Mouse (Mus musculus): ENCODE results near the gene Acss3. TPM values are rescaled to one million over a fixed set of nuclear protein-coding genes. Genes with fewer than 3 reads are reported as not detected.

The Acss3 gene
- polyA plus RNA-seq, 1 experiment = 0.06 TPM

- Histone ChIP-seq H3K36me3 (ENCODE audit: control insufficient read depth, insufficient read depth, low read length) (no peaks in the 10 kb centered on the region), H3K4me1 (ENCODE audit: control insufficient read depth, insufficient read depth, insufficient read length, low read length) (no peaks in the 10 kb centered on the region), H3K27me3 (ENCODE audit: control insufficient read depth, insufficient read depth, low read length) (no peaks in the 10 kb centered on the region), H3K4me3 (ENCODE audit: low read depth, low read length) (no peak overlapping the region), H3K27ac (ENCODE audit: insufficient read depth, low read depth, low read length) (no peak overlapping the region)
- TF ChIP-seq POLR2A (IDR thresholded peaks at IDR 0.05; ENCODE audit: low read depth, low read length) (no peak), CTCF (IDR thresholded peaks at IDR 0.05; ENCODE audit: extremely low read depth, insufficient read length, insufficient replicate concordance, low read depth, low read length) (no peak)
- 80% methylated on average over 5 of the region's 5 CpGs for WGBS
Measured at GRCm38 (mm10) chr10:107021118-107021517, 102.3 kb downstream of the Acss3 start.

GRCm38 (mm10) chr10:107011142-107011541 is 112.3 kb downstream of the Acss3 start:
- Histone ChIP-seq H3K4me3 (ENCODE audit: low read depth, low read length) (no peak overlapping the region), H3K4me1 (ENCODE audit: control insufficient read depth, insufficient read depth, insufficient read length, low read length) (no peaks in the 10 kb centered on the region), H3K27me3 (ENCODE audit: control insufficient read depth, insufficient read depth, low read length) (no peaks in the 10 kb centered on the region), H3K27ac (ENCODE audit: insufficient read depth, low read depth, low read length) (no peak overlapping the region), H3K36me3 (ENCODE audit: control insufficient read depth, insufficient read depth, low read length) (no peaks in the 10 kb centered on the region)
- TF ChIP-seq CTCF (IDR thresholded peaks at IDR 0.05; ENCODE audit: extremely low read depth, insufficient read length, insufficient replicate concordance, low read depth, low read length) (no peak), POLR2A (IDR thresholded peaks at IDR 0.05; ENCODE audit: low read depth, low read length) (no peak)
- WGBS = 79% methylated on average over 2 of the region's 2 CpGs

GRCm38 (mm10) chr10:106998052-106998625 is 125.3 kb downstream of the Acss3 start:
- H3K27me3 ChIP-seq (ENCODE audit: control insufficient read depth, insufficient read depth, low read length) = no peaks in the 10 kb centered on the region
- 80% methylated on average over 2 of the region's 2 CpGs for WGBS
- no peaks in the 10 kb centered on the region for H3K4me1 ChIP-seq (ENCODE audit: control insufficient read depth, insufficient read depth, insufficient read length, low read length)
- no peak overlapping the region for H3K4me3 ChIP-seq (ENCODE audit: low read depth, low read length)
- no peaks in the 10 kb centered on the region for H3K36me3 ChIP-seq (ENCODE audit: control insufficient read depth, insufficient read depth, low read length)
- TF ChIP-seq CTCF (IDR thresholded peaks at IDR 0.05; ENCODE audit: extremely low read depth, insufficient read length, insufficient replicate concordance, low read depth, low read length) (no peak), POLR2A (IDR thresholded peaks at IDR 0.05; ENCODE audit: low read depth, low read length) (no peak)
- H3K27ac ChIP-seq (ENCODE audit: insufficient read depth, low read depth, low read length) = no peak overlapping the region

- no peak overlapping the region for H3K4me3 ChIP-seq (ENCODE audit: low read depth, low read length)
- no peaks in the 10 kb centered on the region for H3K4me1 ChIP-seq (ENCODE audit: control insufficient read depth, insufficient read depth, insufficient read length, low read length)
- no peaks in the 10 kb centered on the region for H3K36me3 ChIP-seq (ENCODE audit: control insufficient read depth, insufficient read depth, low read length)
- H3K27ac ChIP-seq (ENCODE audit: insufficient read depth, low read depth, low read length) = no peak overlapping the region
- WGBS = 83% methylated on average over 4 of the region's 4 CpGs
- TF ChIP-seq POLR2A (IDR thresholded peaks at IDR 0.05; ENCODE audit: low read depth, low read length) = no peak
- no peak for TF ChIP-seq CTCF (IDR thresholded peaks at IDR 0.05; ENCODE audit: extremely low read depth, insufficient read length, insufficient replicate concordance, low read depth, low read length)
- no peaks in the 10 kb centered on the region for H3K27me3 ChIP-seq (ENCODE audit: control insufficient read depth, insufficient read depth, low read length)
Measured at GRCm38 (mm10) chr10:106989478-106989877, 134.0 kb downstream of the Acss3 start.

GRCm38 (mm10) chr10:106975193-106976141 is 148.0 kb downstream of the Acss3 start:
- Histone ChIP-seq H3K27ac (ENCODE audit: insufficient read depth, low read depth, low read length) (no peak overlapping the region), H3K4me3 (ENCODE audit: low read depth, low read length) (no peak overlapping the region), H3K36me3 (ENCODE audit: control insufficient read depth, insufficient read depth, low read length) (no peaks in the 10 kb centered on the region), H3K4me1 (ENCODE audit: control insufficient read depth, insufficient read depth, insufficient read length, low read length) (no peaks in the 10 kb centered on the region), H3K27me3 (ENCODE audit: control insufficient read depth, insufficient read depth, low read length) (no peaks in the 10 kb centered on the region)
- TF ChIP-seq POLR2A (IDR thresholded peaks at IDR 0.05; ENCODE audit: low read depth, low read length) = no peak
- TF ChIP-seq CTCF (IDR thresholded peaks at IDR 0.05; ENCODE audit: extremely low read depth, insufficient read length, insufficient replicate concordance, low read depth, low read length) = no peak
- WGBS = 47% methylated on average over 13 of the region's 13 CpGs

GRCm38 (mm10) chr10:106959026-106959425 is 164.4 kb downstream of the Acss3 start:
- Histone ChIP-seq H3K4me1 (ENCODE audit: control insufficient read depth, insufficient read depth, insufficient read length, low read length) (no peaks in the 10 kb centered on the region), H3K27me3 (ENCODE audit: control insufficient read depth, insufficient read depth, low read length) (no peaks in the 10 kb centered on the region), H3K36me3 (ENCODE audit: control insufficient read depth, insufficient read depth, low read length) (no peaks in the 10 kb centered on the region), H3K27ac (ENCODE audit: insufficient read depth, low read depth, low read length) (no peak overlapping the region), H3K4me3 (ENCODE audit: low read depth, low read length) (no peak overlapping the region)
- TF ChIP-seq POLR2A (IDR thresholded peaks at IDR 0.05; ENCODE audit: low read depth, low read length) (no peak), CTCF (IDR thresholded peaks at IDR 0.05; ENCODE audit: extremely low read depth, insufficient read length, insufficient replicate concordance, low read depth, low read length) (no peak)
- 78% methylated on average over 3 of the region's 3 CpGs for WGBS

GRCm38 (mm10) chr10:106941380-106941779 is 182.1 kb downstream of the Acss3 start:
- Histone ChIP-seq H3K27me3 (ENCODE audit: control insufficient read depth, insufficient read depth, low read length) (no peaks in the 10 kb centered on the region), H3K4me1 (ENCODE audit: control insufficient read depth, insufficient read depth, insufficient read length, low read length) (no peaks in the 10 kb centered on the region), H3K27ac (ENCODE audit: insufficient read depth, low read depth, low read length) (no peak overlapping the region), H3K4me3 (ENCODE audit: low read depth, low read length) (no peak overlapping the region), H3K36me3 (ENCODE audit: control insufficient read depth, insufficient read depth, low read length) (no peaks in the 10 kb centered on the region)
- no peak for TF ChIP-seq CTCF (IDR thresholded peaks at IDR 0.05; ENCODE audit: extremely low read depth, insufficient read length, insufficient replicate concordance, low read depth, low read length)
- no peak for TF ChIP-seq POLR2A (IDR thresholded peaks at IDR 0.05; ENCODE audit: low read depth, low read length)
- WGBS = 32% methylated on average over 5 of the region's 5 CpGs
